Mouse (Mus musculus) forebrain, postnatal 0 days (tissue): ENCODE measurements around the gene Zdhhc14. TPM values are rescaled to one million over a fixed set of nuclear protein-coding genes. Genes with fewer than 3 reads are reported as not detected.

Experiments
- ATAC-seq: fragments of 200-750 bp; cut with Nextera tagmentation; 2 replicates; pipeline ENCODE4 v1.8.0; 2017; ENCODE audit warnings: mild to moderate bottlenecking, moderate library complexity
- DNase-seq: peaks from one replicate; pipeline ENCODE4 v3.0.0-alpha.2; 2015
- H3K27ac ChIP-seq: fragments of 300-500 bp; sonication (generic); 2 replicates; pipeline ENCODE4 v1.5.1; 2014; ENCODE audit warnings: low read depth, mild to moderate bottlenecking, antibody characterized with exemption, low read length, moderate library complexity, mixed read lengths
- H3K27me3 ChIP-seq: fragments of 300-500 bp; sonication (generic); 2 replicates; pipeline ENCODE4 v1.6.1; 2014; ENCODE audit warnings: mild to moderate bottlenecking, low read length, mixed read lengths; ENCODE audit not compliant: insufficient read depth
- H3K36me3 ChIP-seq: fragments of 300-500 bp; sonication (generic); 2 replicates; pipeline ENCODE4 v1.6.1; 2014; ENCODE audit warnings: mild to moderate bottlenecking, moderate library complexity; ENCODE audit not compliant: insufficient read depth
- H3K4me1 ChIP-seq: fragments of 300-500 bp; sonication (generic); 2 replicates; pipeline ENCODE4 v1.6.1; 2014; ENCODE audit warnings: antibody characterized with exemption; ENCODE audit not compliant: insufficient read depth
- H3K4me2 ChIP-seq: fragments of 300-500 bp; sonication (generic); 2 replicates; pipeline ENCODE4 v1.6.1; 2014; ENCODE audit warnings: low read depth, mild to moderate bottlenecking, moderate library complexity
- H3K4me3 ChIP-seq: fragments of 300-500 bp; sonication (generic); 2 replicates; pipeline ENCODE4 v1.5.1; 2014; ENCODE audit warnings: low read depth, low read length, mixed read lengths
- H3K9ac ChIP-seq: fragments of 300-500 bp; sonication (generic); 2 replicates; pipeline ENCODE4 v1.6.1; 2014; ENCODE audit warnings: mild to moderate bottlenecking
- H3K9me3 ChIP-seq: fragments of 300-500 bp; sonication (generic); 2 replicates; pipeline ENCODE4 v1.6.1; 2016; ENCODE audit warnings: low read length
- CTCF ChIP-seq: sonication (generic); IDR thresholded peaks from 2 replicates; pipeline ENCODE4 v1.5.1; 2016; ENCODE audit warnings: antibody characterized with exemption, control low read depth, low read depth
- WGBS: fragments of 180-500 bp; shearing (Covaris S2); extraction: QIAGEN DNeasy Blood & Tissue Kit; methylation state at CpG from one replicate; pipeline ENCODE4 v1.1.7; 2014; 5-methylcytosine and 5-hydroxymethylcytosine counted together
- polyA plus RNA-seq: library from polyadenylated mRNA; unstranded; fragments of >200 nt; fragmentation: Nextera tagmentation; extraction: Ambion mirVana; gene quantifications from 2 replicates; pipeline ENCODE4 v1.2.1, GENCODE M21; 2015
- total RNA-seq: library from RNA; depleted of rRNA; stranded (reverse); fragments of >200 nt; gene quantifications from 2 replicates; pipeline ENCODE4 v1.2.3, GENCODE M21; 2014

Gene Zdhhc14
- total and polyA plus RNA-seq, 2 experiments from 2014 or later: 9.9 to 16.7 TPM

DNA sequence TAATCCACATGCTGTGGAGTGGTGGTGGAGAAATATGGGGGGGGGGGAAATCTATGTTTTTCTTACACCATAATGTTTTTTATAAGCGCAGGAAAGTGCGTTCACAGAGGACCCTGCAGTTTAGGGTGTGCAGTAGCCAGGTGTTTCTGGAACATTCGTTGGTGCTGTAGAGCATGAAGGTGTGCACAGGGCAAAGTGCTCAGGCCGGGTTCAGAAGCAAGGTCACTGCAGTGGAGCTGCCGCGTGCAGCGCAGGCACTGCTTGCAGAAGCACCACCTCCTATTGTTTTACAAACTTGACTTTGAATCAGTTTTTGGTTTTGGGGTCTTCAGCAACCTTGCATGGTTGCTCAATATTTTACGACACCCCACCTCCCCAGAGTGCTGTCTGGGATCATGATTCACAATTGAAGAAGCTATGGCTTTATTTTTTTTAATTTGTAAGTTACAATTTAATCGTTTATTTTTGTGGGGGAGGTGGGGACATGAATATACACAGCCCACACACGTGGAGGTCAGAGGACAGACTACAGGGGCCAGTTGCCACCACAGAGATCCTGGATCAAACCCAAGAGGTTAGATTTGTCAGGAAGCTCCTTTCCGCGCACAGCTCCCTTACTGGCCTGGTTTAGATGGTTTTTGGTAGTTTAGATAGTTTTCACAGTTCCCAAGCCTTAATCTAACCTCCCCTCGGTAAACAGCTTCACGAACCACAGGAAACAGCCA lies 59.8 kb downstream of the Zdhhc14 start:
- no peaks in the 10 kb centered on the region for H3K36me3 ChIP-seq
- no peak for ATAC-seq
- H3K27me3 ChIP-seq: no peaks in the 10 kb centered on the region
- no peak overlapping the region for H3K9ac ChIP-seq
- no peak for DNase-seq
- no peak overlapping the region for H3K4me3 ChIP-seq
- 77% methylated on average over 14 of the region's 14 CpGs for WGBS
- no peak overlapping the region for H3K4me2 ChIP-seq
- no peaks in the 10 kb centered on the region for H3K9me3 ChIP-seq
- no peak for TF ChIP-seq CTCF
- H3K27ac ChIP-seq: no peak overlapping the region
- 0 out of 2 replicates have a peak, but pooled peaks cover 8% of the 10 kb centered on the region for H3K4me1 ChIP-seq

DNA sequence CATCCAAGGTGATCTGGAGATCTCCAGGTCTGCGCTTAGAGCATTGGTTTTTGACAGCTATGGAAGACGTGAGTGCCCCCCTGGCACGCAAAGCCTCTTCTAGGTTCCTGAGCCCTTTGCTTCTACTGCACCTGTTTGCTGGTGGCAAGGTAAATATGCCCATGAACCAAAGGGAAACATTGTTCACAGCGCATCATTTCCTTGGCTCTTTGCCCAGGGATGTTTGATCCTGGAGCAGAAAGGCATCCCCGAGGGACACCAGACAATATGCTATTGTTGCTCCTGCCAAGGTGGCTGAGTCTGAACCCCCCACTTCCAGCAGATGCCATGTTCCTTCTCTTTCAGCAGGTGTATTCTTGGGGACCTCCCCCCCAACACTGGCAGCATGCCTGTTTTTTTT lies 61.2 kb downstream of the Zdhhc14 start:
- DNase-seq (no peak), ATAC-seq (no peak)
- Histone ChIP-seq H3K4me1 (0 out of 2 replicates have a peak, but pooled peaks cover 8% of the 10 kb centered on the region), H3K36me3 (no peaks in the 10 kb centered on the region), H3K9me3 (no peaks in the 10 kb centered on the region), H3K27me3 (no peaks in the 10 kb centered on the region), H3K9ac (no peak overlapping the region), H3K4me2 (no peak overlapping the region), H3K27ac (no peak overlapping the region), H3K4me3 (no peak overlapping the region)
- 64% methylated on average over 5 of the region's 5 CpGs for WGBS
- TF ChIP-seq CTCF: no peak

DNA sequence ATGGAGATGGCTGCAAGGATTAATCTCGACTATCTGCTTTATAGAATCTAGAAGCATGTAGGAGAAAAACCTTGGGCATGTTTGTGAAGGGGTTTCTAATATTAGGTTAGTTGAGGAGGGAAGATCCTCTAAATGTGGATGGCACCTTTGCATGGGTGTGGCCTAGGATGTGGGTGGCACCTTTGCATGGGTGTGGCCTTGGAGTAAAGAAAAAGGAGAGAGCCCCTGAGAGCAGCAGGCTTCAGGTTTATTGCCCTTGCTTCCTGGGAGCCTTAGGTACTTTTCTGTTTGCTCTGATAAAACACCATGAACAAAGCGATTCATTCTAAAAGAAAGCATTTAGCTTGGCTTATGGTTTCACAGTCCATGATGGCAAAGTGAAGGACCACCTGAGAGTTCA lies 62.2 kb downstream of the Zdhhc14 start:
- ATAC-seq (no peak), DNase-seq (no peak)
- H3K4me3 ChIP-seq: no peak overlapping the region
- no peak for TF ChIP-seq CTCF
- no peak overlapping the region for H3K27ac ChIP-seq
- H3K4me2 ChIP-seq: no peak overlapping the region
- H3K36me3 ChIP-seq: no peaks in the 10 kb centered on the region
- 0 out of 2 replicates have a peak, but pooled peaks cover 8% of the 10 kb centered on the region for H3K4me1 ChIP-seq
- WGBS: 96% methylated on average over 2 of the region's 2 CpGs
- no peaks in the 10 kb centered on the region for H3K27me3 ChIP-seq
- no peak overlapping the region for H3K9ac ChIP-seq
- no peaks in the 10 kb centered on the region for H3K9me3 ChIP-seq

DNA sequence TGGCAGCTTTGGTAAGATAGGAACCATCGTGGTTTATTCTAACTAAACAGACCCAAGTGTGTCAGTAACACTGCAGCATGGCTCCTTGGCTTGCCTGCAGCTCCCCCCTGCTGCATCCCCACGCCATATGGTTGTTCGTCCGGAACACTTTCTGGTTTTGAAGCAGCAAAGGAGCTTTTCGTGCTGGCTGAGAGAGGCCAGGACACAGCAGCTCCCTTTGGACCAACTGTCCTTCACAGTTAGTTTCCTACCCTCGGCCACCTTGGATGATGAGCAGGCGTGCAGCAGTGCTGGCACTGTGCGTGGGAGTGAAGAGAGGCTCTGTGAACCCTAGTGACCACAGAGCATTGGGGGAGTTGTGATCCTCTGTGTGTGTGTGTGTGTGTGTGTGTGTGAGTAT lies 64.2 kb downstream of the Zdhhc14 start:
- WGBS: 65% methylated on average over 8 of the region's 8 CpGs
- H3K27me3 ChIP-seq: no peaks in the 10 kb centered on the region
- ATAC-seq (peak; percentile 47; the same call in 1 of the 2 replicates), DNase-seq (no peak)
- no peak overlapping the region for H3K4me3 ChIP-seq
- no peak overlapping the region for H3K9ac ChIP-seq
- H3K4me2 ChIP-seq: no peak overlapping the region
- no peaks in the 10 kb centered on the region for H3K36me3 ChIP-seq
- no peaks in the 10 kb centered on the region for H3K4me1 ChIP-seq
- H3K9me3 ChIP-seq: no peaks in the 10 kb centered on the region
- H3K27ac ChIP-seq: no peak overlapping the region
- no peak for TF ChIP-seq CTCF

DNA sequence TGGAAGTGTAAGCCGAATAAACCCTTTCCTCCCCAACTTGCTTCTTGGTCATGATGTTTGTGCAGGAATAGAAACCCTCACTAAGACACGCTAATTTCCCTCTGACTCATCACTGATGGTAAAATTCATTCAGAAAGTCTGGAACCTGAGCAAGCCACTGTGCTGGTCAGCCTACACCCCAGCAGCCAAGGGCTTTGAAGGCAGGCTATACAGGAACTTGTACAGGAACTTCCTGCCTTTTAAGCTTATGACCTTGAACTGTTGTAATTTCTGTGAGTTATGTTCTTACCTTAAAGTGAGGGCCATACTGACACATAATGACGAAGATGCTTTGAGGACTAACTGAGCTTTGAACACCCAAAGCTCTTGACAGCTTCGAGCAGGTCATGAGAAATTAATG lies 67.9 kb downstream of the Zdhhc14 start:
- H3K4me1 ChIP-seq: no peaks in the 10 kb centered on the region
- DNase-seq: no peak
- WGBS: 87% methylated on average over 4 of the region's 4 CpGs
- H3K9me3 ChIP-seq: no peaks in the 10 kb centered on the region
- no peak overlapping the region for H3K9ac ChIP-seq
- TF ChIP-seq CTCF: no peak
- ATAC-seq: no peak
- no peaks in the 10 kb centered on the region for H3K27me3 ChIP-seq
- no peaks in the 10 kb centered on the region for H3K36me3 ChIP-seq
- no peak overlapping the region for H3K27ac ChIP-seq
- no peak overlapping the region for H3K4me3 ChIP-seq
- no peak overlapping the region for H3K4me2 ChIP-seq

DNA sequence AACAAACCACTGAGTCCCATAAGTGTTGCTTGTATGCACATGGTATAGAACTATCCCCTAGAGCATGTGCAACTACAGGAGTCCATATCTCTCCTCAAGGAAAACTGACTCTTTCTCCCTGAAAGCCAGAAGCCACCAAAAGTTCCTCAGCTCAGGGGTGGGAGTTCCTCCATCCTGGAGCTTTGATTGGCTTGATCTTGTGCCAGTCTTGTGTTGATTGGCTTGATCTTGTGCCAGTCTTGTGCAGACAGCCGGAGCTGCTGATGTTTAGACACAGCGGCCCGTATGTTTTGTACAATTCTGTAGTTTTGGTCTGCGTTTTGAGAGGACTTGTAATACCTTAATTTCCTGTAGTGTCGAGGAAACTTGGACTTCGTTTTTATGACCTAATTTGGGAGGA lies 70.8 kb downstream of the Zdhhc14 start:
- Histone ChIP-seq H3K36me3 (no peaks in the 10 kb centered on the region), H3K9ac (no peak overlapping the region), H3K4me2 (no peak overlapping the region), H3K4me1 (no peaks in the 10 kb centered on the region), H3K27ac (no peak overlapping the region), H3K9me3 (no peaks in the 10 kb centered on the region), H3K27me3 (no peaks in the 10 kb centered on the region), H3K4me3 (no peak overlapping the region)
- DNase-seq (no peak), ATAC-seq (no peak)
- no peak for TF ChIP-seq CTCF
- 90% methylated on average over 6 of the region's 6 CpGs for WGBS

DNA sequence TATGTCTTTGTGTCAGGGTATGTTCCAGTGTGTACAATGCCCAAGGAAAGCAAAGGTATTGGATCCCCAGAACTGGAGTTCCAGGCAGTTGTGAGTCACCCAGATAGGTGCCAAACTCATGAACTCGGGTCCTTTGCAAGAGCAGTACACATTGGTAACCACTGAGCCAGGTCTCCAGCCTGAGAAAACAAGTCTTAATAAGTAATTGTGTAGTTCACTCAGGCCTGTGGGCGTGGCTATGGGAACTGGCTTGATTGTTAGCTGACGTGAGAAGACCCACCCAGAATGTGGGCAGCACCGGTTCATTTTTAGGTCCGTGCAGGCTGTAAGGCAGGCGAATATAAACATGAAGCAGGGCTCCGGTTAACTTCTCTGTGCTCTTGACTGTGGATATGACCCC lies 73.6 kb downstream of the Zdhhc14 start:
- WGBS: 72% methylated on average over 7 of the region's 7 CpGs
- no peaks in the 10 kb centered on the region for H3K27me3 ChIP-seq
- no peak for ATAC-seq

More for the DNA sequence above, 73.6 kb downstream of the Zdhhc14 start:
- no peaks in the 10 kb centered on the region for H3K36me3 ChIP-seq
- H3K27ac ChIP-seq: no peak overlapping the region
- no peak for TF ChIP-seq CTCF
- no peak overlapping the region for H3K4me2 ChIP-seq
- no peak for DNase-seq
- H3K9me3 ChIP-seq: no peaks in the 10 kb centered on the region
- no peak overlapping the region for H3K4me3 ChIP-seq
- H3K4me1 ChIP-seq: no peaks in the 10 kb centered on the region
- H3K9ac ChIP-seq: no peak overlapping the region
